Comparison of ENCODE assay signal across 15 mouse cellular contexts in the genomic region with DNA sequence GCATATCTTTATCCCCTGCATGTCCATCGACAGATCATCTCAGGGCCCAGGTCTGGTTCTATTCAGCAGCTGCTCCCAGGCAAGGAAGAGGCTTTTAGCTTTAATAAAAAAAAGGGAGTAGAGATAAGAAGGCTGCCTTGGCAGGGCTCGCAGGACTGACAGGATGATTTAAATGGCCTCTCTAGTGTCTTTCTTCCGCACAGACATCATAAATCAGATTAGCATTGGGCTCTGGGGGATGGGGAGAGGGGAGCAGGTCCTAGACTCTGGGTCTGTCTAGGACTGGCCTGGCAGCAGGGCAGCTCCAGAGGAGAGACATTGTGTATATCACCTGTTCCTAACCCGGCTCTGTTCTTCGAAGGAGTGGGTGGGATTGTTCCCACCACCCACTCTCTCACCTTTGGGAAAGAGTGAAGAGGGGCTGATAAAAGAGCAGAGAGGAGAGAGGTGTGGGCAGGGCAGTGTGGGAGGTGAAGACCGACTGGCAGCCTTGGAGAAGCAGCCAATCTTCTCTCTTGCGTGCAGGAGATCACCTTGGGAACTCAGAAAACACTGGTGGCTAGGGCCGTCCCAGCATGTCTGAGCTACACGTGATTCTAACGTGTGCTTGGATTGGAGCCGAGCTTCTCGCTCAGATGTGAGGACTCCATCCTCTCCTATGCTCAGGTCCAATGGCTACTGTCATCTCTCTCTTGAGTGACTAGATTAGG.
A peak's percentile ranks its signal among the peaks of the same experiment; 100 is the strongest.
DNase-seq lines count a peak whose midpoint lies in the region; ATAC-seq and TF ChIP-seq lines count a peak whose summit lies in the region.
"Had no signal": no experiment of that assay in that cellular context is flagged by ENCODE, and none has a peak within 500 bp of the region (broad histone marks: within the 10 kb centered on the region; RNA-seq: fewer than 3 reads in every experiment).

No protein-coding gene starts in this region.

- H3K27ac ChIP-seq in kidney, postnatal 0 days = no peak overlapping the region
- peak overlapping the region; percentile 9; the same call in 1 of the 2 replicates for H3K27ac ChIP-seq in MEL (ENCODE audit: control insufficient read depth, low read depth, low read length)
- H3K27ac ChIP-seq in intestine, embryonic 16.5 days (ENCODE audit: low read length) = no peak overlapping the region
- H3K27ac ChIP-seq: limb, embryonic 15.5 days had no signal

- no peak for TF ChIP-seq CTCF in kidney, postnatal 0 days (IDR thresholded peaks at IDR 0.05; ENCODE audit: low read depth)
- TF ChIP-seq CTCF in MEL (IDR thresholded peaks at IDR 0.05 in 2 of 3, conservative IDR thresholded peaks at IDR 0.05 in 1 of 3; ENCODE audit: control insufficient read depth in 1 of 3, insufficient read depth in 1 of 3, low read depth in 2 of 3, low read length in 3 of 3, poor library complexity in 1 of 3, severe bottlenecking in 1 of 3) = no peak

- TF ChIP-seq POLR2A in MEL (IDR thresholded peaks at IDR 0.05; ENCODE audit: control insufficient read depth in 1 of 2, insufficient read depth in 1 of 2, low read depth in 1 of 2, low read length in 2 of 2, poor library complexity in 1 of 2) = no peak

- no peak overlapping the region for H3K9ac ChIP-seq in kidney, postnatal 0 days (ENCODE audit: low read depth, low read length)
- no peak overlapping the region for H3K9ac ChIP-seq in MEL (ENCODE audit: control insufficient read depth, low read depth, low read length, poor library complexity, severe bottlenecking)
- H3K9ac ChIP-seq in intestine, embryonic 16.5 days (ENCODE audit: low read depth, low read length) = no peak overlapping the region
- H3K9ac ChIP-seq: limb, embryonic 15.5 days had no signal

- H3K36me3 ChIP-seq in kidney, postnatal 0 days (ENCODE audit: insufficient read depth, low read length) = peaks cover 11% of the 10 kb centered on the region; the same call in 1 of the 2 replicates
- peaks cover 0 to 31% of the 10 kb centered on the region in 2 experiments; a peak in 2 of 4 replicates for H3K36me3 ChIP-seq in MEL (ENCODE audit: control insufficient read depth in 1 of 2, insufficient read depth in 2 of 2, low read length in 2 of 2)
- H3K36me3 ChIP-seq in intestine, embryonic 16.5 days (ENCODE audit: control insufficient read depth, insufficient read depth, low read length) = no peaks in the 10 kb centered on the region

- peaks cover 3% of the 10 kb centered on the region; the same call in 1 of the 2 replicates for H3K4me1 ChIP-seq in kidney, postnatal 0 days (replicated peaks; ENCODE audit: insufficient read depth, low read length)
- peaks cover 16 to 44% of the 10 kb centered on the region in 2 experiments for H3K4me1 ChIP-seq in MEL (ENCODE audit: control insufficient read depth in 1 of 2, insufficient read depth in 2 of 2, low read length in 2 of 2)
- H3K4me1 ChIP-seq in intestine, embryonic 16.5 days (ENCODE audit: control insufficient read depth, insufficient read depth, low read length) = no peaks in the 10 kb centered on the region
- H3K4me1 ChIP-seq: limb, embryonic 15.5 days had no signal

- H3K9me3 ChIP-seq in kidney, postnatal 0 days (replicated peaks; ENCODE audit: low read length) = no peaks in the 10 kb centered on the region
- H3K9me3 ChIP-seq in MEL (replicated peaks; ENCODE audit: insufficient read depth, low read length) = no peaks in the 10 kb centered on the region
- H3K9me3 ChIP-seq in intestine, embryonic 16.5 days (ENCODE audit: control insufficient read depth, low read length) = no peaks in the 10 kb centered on the region
- H3K9me3 ChIP-seq: limb, embryonic 15.5 days had no signal

- TF ChIP-seq EP300 in MEL (IDR thresholded peaks at IDR 0.05; ENCODE audit: low read depth in 1 of 2, low read length in 2 of 2) = peak; percentile 37 to 48; a peak in 2 of 4 replicates

- DNase-seq in kidney, postnatal 0 days (ENCODE audit: low spot score) = peak; percentile 41
- DNase-seq in kidney, adult 9 months = no peak
- DNase-seq in MEL (ENCODE audit: low read depth, low spot score) = peak; percentile 54
- DNase-seq in adrenal gland, adult (ENCODE audit: inconsistent age in 2 of 2, low spot score in 1 of 2) = peak; percentile 67 to 85
- DNase-seq in lung, postnatal 4 days = no peak
- no peak for DNase-seq in thymus, postnatal 36 days
- DNase-seq: gastrocnemius, postnatal 14 days; layer of hippocampus, adult 9-11 months; lung, postnatal 10 days; retina, postnatal 1 day had no signal

- no peaks in the 10 kb centered on the region for H3K27me3 ChIP-seq in kidney, postnatal 0 days (ENCODE audit: insufficient read depth, low read length)
- H3K27me3 ChIP-seq in MEL (ENCODE audit: control insufficient read depth in 1 of 2, insufficient read depth in 2 of 2, low read length in 2 of 2) = no peaks in the 10 kb centered on the region
- H3K27me3 ChIP-seq in intestine, embryonic 16.5 days (replicated peaks; ENCODE audit: control insufficient read depth, insufficient read depth, low read length) = no peaks in the 10 kb centered on the region
- H3K27me3 ChIP-seq: CH12.LX; limb, embryonic 15.5 days had no signal

- peak; percentile 73 for ATAC-seq in kidney, postnatal 0 days (replicated peaks; ENCODE audit: low FRiP score, low read depth)
- peak; percentile 48; the same call in 1 of the 2 replicates for ATAC-seq in intestine, embryonic 16.5 days
- ATAC-seq in activated CD4-positive, CD25-positive, alpha-beta regulatory T cell, adult 4 months = no peak
- ATAC-seq: midbrain, embryonic 16.5 days had no signal

- 39% methylated on average over 12 of the region's 12 CpGs for WGBS in kidney, postnatal 0 days
- 56% methylated on average over 12 of the region's 12 CpGs for WGBS in intestine, embryonic 16.5 days

- H3K4me3 ChIP-seq in kidney, postnatal 0 days (replicated peaks; ENCODE audit: low read depth, low read length) = no peak overlapping the region
- H3K4me3 ChIP-seq in MEL (ENCODE audit: control insufficient read depth in 1 of 2, insufficient read depth in 1 of 2, low read depth in 2 of 2, low read length in 2 of 2) = no peak overlapping the region
- no peak overlapping the region for H3K4me3 ChIP-seq in intestine, embryonic 16.5 days (ENCODE audit: low read length)
- H3K4me3 ChIP-seq: limb, embryonic 15.5 days had no signal

- no peaks in the 10 kb centered on the region for H3K79me2 ChIP-seq in MEL (ENCODE audit: control insufficient read depth, insufficient read depth, low read length, poor library complexity)

- no peak for TF ChIP-seq RAD21 in MEL (IDR thresholded peaks at IDR 0.05; ENCODE audit: low read depth, low read length)

- H3K4me2 ChIP-seq in kidney, postnatal 0 days (ENCODE audit: low read length) = no peak overlapping the region
- H3K4me2 ChIP-seq in intestine, embryonic 16.5 days (ENCODE audit: low read depth, low read length) = no peak overlapping the region
- H3K4me2 ChIP-seq: limb, embryonic 15.5 days had no signal

TF ChIP-seq in MEL, 35 proteins besides CTCF, POLR2A, EP300 and RAD21:
- TF ChIP-seq JUND (IDR thresholded peaks at IDR 0.05; ENCODE audit: low read depth, low read length) (no peak), ZMIZ1 (IDR thresholded peaks at IDR 0.05; ENCODE audit: low read depth, low read length) (no peak), ETS1 (IDR thresholded peaks at IDR 0.05; ENCODE audit: low read depth, low read length) (peak; percentile 71), SIN3A (IDR thresholded peaks at IDR 0.05; ENCODE audit: low read length) (peak; percentile 55), CHD1 (IDR thresholded peaks at IDR 0.05; ENCODE audit: low read depth, low read length) (no peak), TCF12 (IDR thresholded peaks at IDR 0.05; ENCODE audit: low read depth, low read length) (peak; percentile 42; the same call in 1 of the 2 replicates), ZNF384 (IDR thresholded peaks at IDR 0.05; ENCODE audit: low read depth, low read length) (peak; percentile 94), RCOR1 (IDR thresholded peaks at IDR 0.05; ENCODE audit: low read depth, low read length) (peak; percentile 55), ELF1 (IDR thresholded peaks at IDR 0.05; ENCODE audit: low read depth, low read length) (peak; percentile 44; the same call in 1 of the 2 replicates), GATA1 (IDR thresholded peaks at IDR 0.05; ENCODE audit: low read depth, low read length) (peak; percentile 74)

Comparison
In these comparisons a context has a peak if more than half of its experiments do, and no peak if none do; other contexts are left out.
1. DNase-seq: peak in kidney, postnatal 0 days (single experiment), MEL (single experiment) and adrenal gland, adult (2 of 2); none in kidney, adult 9 months (single experiment), lung, postnatal 4 days (0 of 2) and thymus, postnatal 36 days (0 of 2).